Mouse (Mus musculus): ENCODE measurements around the gene Gpi1.
"Not testable (repeated sequence)": the region's sequence is repeated elsewhere in the genome, so short reads cannot be mapped to it uniquely, and the experiment has no call there.

The Gpi1 gene

DNA sequence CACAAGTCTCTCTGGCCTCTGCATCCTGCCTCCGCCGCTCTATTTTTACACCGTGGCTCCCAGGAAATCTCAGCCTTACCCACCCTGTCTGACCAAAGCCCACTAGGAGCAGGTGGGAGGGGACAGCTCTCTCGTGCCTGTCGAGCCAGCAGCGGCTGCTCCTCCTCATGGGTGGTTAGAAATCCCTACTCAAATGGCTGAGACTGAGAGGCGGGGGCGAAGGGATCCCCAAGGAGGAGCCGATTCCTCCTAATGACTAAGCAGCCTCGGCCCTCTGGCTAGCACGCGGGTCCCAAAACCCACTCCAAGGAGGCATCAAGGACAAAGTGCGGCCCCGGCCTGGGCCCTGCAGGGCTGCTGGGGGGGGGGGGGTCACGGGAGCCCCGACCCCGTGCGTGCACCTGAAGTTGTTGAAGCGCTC is 435 bp downstream of the Gpi1 start:
- in situ Hi-C loops (cut with MboI, MseI) = loop anchor here (5.0 kb wide), 1 partner anchor 93 kb away; no protein-coding TSS in a partner anchor

DNA sequence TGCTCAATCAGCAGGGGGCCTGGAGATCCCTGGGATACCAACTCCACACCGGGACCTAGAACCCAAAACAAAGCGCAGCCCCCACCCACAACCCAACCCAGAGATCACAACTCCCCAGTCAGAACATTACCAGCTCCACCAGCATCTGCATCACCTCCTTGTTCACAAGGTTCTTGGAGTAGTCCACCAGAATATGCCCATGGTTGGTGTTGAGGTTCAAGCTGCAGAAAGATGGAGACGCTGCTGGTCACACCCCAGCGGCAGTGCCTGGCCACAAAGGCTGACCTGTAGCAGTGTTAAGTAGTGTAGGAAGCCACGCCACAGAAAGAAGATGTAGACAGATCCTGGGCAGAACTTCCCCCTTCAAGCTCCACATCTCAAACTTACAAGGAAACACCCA is 983 bp downstream of the Gpi1 start:
- in situ Hi-C loops (cut with MboI, MseI) = loop anchor here (5.0 kb wide), 1 partner anchor 93 kb away; no protein-coding TSS in a partner anchor

GRCm38 (mm10) chr7:34228641-34229040 is 1.5 kb downstream of the Gpi1 start:
- in situ Hi-C loops (cut with MboI, MseI) = loop anchor here (5.0 kb wide), 1 partner anchor 94 kb away; no protein-coding TSS in a partner anchor

GRCm38 (mm10) chr7:34226846-34227245 is 3.3 kb downstream of the Gpi1 start:
- in situ Hi-C loops (cut with MboI, MseI) = loop anchor here (5.0 kb wide), 1 partner anchor 95 kb away; no protein-coding TSS in a partner anchor

DNA sequence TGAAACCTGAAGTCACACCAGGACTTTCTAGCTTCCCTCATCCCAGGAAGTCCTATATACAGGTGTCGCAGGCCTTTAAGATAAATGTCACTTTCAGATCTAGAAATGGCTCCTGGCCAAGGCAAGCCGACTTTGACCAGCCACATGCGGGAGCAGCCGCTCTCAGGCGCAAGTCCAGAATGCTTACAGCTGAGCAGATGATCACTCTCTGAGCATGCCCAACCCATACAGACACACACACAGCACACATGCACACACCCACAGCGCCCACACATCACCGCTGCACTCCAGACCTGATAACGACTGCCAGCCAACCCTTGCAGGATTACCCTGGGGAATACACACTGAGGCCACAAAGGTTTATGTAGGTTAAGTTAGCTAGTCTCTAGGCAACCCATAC is 4.0 kb downstream of the Gpi1 start:
- in situ Hi-C loops (cut with MboI, MseI) = loop anchor here (5.0 kb wide), 1 partner anchor 96 kb away; no protein-coding TSS in a partner anchor

DNA sequence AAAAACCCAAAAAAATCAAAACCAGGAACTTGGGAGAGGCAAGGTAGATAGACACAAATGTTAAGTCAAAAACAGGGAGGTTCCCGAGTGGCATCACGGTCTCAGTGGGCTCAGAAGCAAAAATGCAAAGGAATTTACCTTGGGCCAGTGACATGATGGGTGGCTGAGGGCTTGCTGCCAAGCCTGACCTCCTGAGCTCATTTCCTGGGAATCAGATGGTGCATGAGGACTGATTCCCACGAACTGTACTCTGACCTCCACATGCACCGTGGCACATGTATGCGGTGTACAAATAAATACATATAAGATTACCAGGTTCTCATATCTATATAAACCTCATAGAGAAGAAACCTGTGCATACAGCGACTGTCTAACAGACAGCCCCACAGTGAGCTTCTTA is 5.8 kb downstream of the Gpi1 start:
- in situ Hi-C loops (cut with MboI, MseI) = no loop called here

GRCm38 (mm10) chr7:34222340-34222739 is 7.8 kb downstream of the Gpi1 start:
- in situ Hi-C loops (cut with MboI, MseI) = no loop called here

- in situ Hi-C loops (cut with MboI, MseI) = no loop called here
Measured at GRCm38 (mm10) chr7:34221594-34222250, 8.4 kb downstream of the Gpi1 start.

DNA sequence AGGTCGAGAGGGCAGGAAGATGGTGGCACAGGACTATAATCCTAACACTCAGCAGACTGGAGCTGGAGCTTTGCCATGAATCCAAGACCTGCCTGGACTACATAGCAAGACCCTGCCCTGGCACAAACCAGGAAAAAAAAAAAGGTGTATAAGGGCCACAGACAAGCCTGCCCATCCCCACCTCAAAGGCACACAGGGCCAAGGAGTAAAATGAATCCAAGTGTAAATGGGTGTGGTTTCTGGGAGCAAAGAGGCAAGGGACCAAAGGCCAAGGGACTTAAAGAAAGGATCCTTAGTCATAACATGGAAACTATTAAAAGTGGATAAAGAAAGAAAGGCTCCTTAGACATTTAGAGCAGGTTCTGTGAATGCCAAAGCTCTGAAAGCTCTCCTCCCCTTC is 11.6 kb downstream of the Gpi1 start:
- in situ Hi-C loops (cut with MboI, MseI) = loop anchor here (5.0 kb wide), 1 partner anchor 61 kb away; no protein-coding TSS in a partner anchor

- in situ Hi-C loops (cut with MboI, MseI) = loop anchor here (5.0 kb wide), 1 partner anchor 59 kb away; no protein-coding TSS in a partner anchor
Measured at GRCm38 (mm10) chr7:34216474-34216873, 13.7 kb downstream of the Gpi1 start.

- in situ Hi-C loops (cut with MboI, MseI) = loop anchor here (5.0 kb wide), 1 partner anchor 58 kb away; no protein-coding TSS in a partner anchor
Measured at GRCm38 (mm10) chr7:34215481-34215880, 14.7 kb downstream of the Gpi1 start.

GRCm38 (mm10) chr7:34214644-34215043 is 15.5 kb downstream of the Gpi1 start:
- in situ Hi-C loops (cut with MboI, MseI) = loop anchor here (5.0 kb wide), 1 partner anchor 57 kb away; no protein-coding TSS in a partner anchor

- in situ Hi-C loops (cut with MboI, MseI) = no loop called here
Measured at GRCm38 (mm10) chr7:34213281-34213680, 16.9 kb downstream of the Gpi1 start.

- in situ Hi-C loops (cut with MboI, MseI) = no loop called here
Measured at GRCm38 (mm10) chr7:34208027-34208745, 21.9 kb downstream of the Gpi1 start.

DNA sequence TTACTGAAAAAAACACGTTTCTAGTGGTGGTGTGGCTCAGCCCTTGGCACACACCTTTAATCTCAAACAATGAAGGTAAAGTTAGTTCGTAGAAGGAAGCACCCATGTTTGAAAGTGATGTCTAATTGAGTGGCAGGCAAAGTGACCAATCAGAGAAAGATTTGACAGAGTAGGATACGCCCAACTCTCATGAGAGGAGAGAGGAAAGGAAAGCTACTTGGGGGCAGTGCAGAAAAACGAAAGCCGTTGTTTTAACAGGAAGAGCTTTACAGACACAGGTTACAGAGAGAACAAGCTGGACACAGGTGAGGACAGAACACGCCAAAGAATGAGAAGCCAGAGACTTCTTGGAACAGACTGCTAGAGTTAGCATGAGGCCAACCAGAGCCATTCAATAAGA is 23.8 kb downstream of the Gpi1 start:
- in situ Hi-C loops (cut with MboI, MseI) = no loop called here

- in situ Hi-C loops (cut with MboI, MseI) = not testable (repeated sequence)
Measured at GRCm38 (mm10) chr7:34202147-34202546, 28.0 kb downstream of the Gpi1 start.

- in situ Hi-C loops (cut with MboI, MseI) = no loop called here
Measured at GRCm38 (mm10) chr7:34200829-34201228, 29.3 kb downstream of the Gpi1 start.

- in situ Hi-C loops (cut with MboI, MseI) = loop anchor here (25.0 kb wide), 1 partner anchor 1589 kb away; no protein-coding TSS in a partner anchor
Measured at GRCm38 (mm10) chr7:34198346-34198745, 31.8 kb downstream of the Gpi1 start.

GRCm38 (mm10) chr7:34196132-34197128 is 33.7 kb downstream of the Gpi1 start, which contains the start of gene Pdcd2l:
Pdcd2l (minus strand) TSS chr7:34196661.
- in situ Hi-C loops (cut with MboI, MseI) = loop anchor here (25.0 kb wide), 1 partner anchor 1591 kb away; no protein-coding TSS in a partner anchor

GRCm38 (mm10) chr7:34195632-34196031 is 34.5 kb downstream of the Gpi1 start:
- in situ Hi-C loops (cut with MboI, MseI) = loop anchor here (25.0 kb wide), 1 partner anchor 1592 kb away; no protein-coding TSS in a partner anchor

GRCm38 (mm10) chr7:34192825-34193224 is 37.3 kb downstream of the Gpi1 start:
- in situ Hi-C loops (cut with MboI, MseI) = loop anchor here (25.0 kb wide), 1 partner anchor 1594 kb away; no protein-coding TSS in a partner anchor

Data from T-helper 1 cell (primary cell).